Mouse (Mus musculus): ENCODE data around the gene Asb14.

Gene Asb14

DNA sequence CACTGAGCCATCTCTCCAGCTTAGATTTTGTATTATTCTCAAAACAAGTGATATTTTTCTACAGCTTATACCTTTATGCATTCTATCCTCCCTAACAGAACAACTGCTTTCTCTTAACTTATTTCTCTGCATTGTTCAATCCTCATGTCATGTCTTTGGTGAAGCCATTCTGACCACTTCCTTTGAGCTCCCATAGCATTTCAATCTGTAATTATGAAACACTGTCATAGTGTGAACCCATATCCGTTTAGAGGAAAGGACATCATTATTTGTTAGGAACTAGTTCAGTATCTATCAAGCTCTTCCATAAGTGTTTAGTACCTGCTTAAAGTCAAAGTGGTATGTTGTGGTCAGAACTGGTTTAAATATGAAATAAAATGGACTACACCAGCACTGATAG lies 66.2 kb downstream of the Asb14 start:
- DNase-seq (ENCODE audit: low spot score), result no peak

Data from embryo, embryonic 10 days (tissue).